Mouse (Mus musculus) spleen, adult 2 months (tissue): ENCODE measurements around the gene Apoa4. TPM values are rescaled to one million over a fixed set of nuclear protein-coding genes. Genes with fewer than 3 reads are reported as not detected.
A peak's percentile ranks its signal among the peaks of the same experiment; 100 is the strongest.

Experiments used
- DNase-seq, 2 experiments: peaks; one replicate each; pipeline versions ENCODE4 v3.0.0 to v3.0.0-alpha.2; 2012 to 2021; ENCODE audit warnings: low spot score in 2 of 2, low read depth in 1 of 2
- H3K27ac ChIP-seq: fragments of 200-500 bp; 2 replicates; pipeline ENCODE4 v1.5.1; 2012; ENCODE audit warnings: low read length, inconsistent platforms; ENCODE audit not compliant: insufficient read depth
- H3K27me3 ChIP-seq: fragments of 200-500 bp; 2 replicates; pipeline ENCODE4 v1.6.1; 2012; ENCODE audit warnings: mild to moderate bottlenecking, moderate library complexity, low read length, inconsistent platforms; ENCODE audit not compliant: control insufficient read depth, insufficient read depth
- H3K36me3 ChIP-seq: fragments of 200-500 bp; 2 replicates; pipeline ENCODE4 v1.6.1; 2012; ENCODE audit warnings: mild to moderate bottlenecking, low read length, inconsistent platforms; ENCODE audit not compliant: control insufficient read depth, insufficient read depth
- H3K4me1 ChIP-seq: fragments of 200-500 bp; 2 replicates; pipeline ENCODE4 v1.6.1; 2011; ENCODE audit warnings: inconsistent platforms; ENCODE audit not compliant: control insufficient read depth, insufficient read depth, insufficient read length
- H3K4me3 ChIP-seq: fragments of 200-500 bp; 2 replicates; pipeline ENCODE4 v1.5.1; 2011; ENCODE audit warnings: mild to moderate bottlenecking, inconsistent platforms; ENCODE audit not compliant: insufficient read depth, insufficient read length; ENCODE audit errors: extremely low read depth
- CTCF ChIP-seq: fragments of 200-500 bp; IDR thresholded peaks from 2 replicates; pipeline ENCODE4 v1.5.1; 2011; ENCODE audit warnings: mild to moderate bottlenecking, inconsistent platforms; ENCODE audit not compliant: insufficient read depth, insufficient read length, insufficient replicate concordance; ENCODE audit errors: extremely low read depth
- POLR2A ChIP-seq: fragments of 200-500 bp; IDR thresholded peaks from 2 replicates; pipeline ENCODE4 v1.6.1; 2011; ENCODE audit warnings: low read depth, low read length, inconsistent platforms
- WGBS: fragments of 180-500 bp; shearing (Covaris S2); methylation state at CpG from one replicate; pipeline ENCODE4 v1.1.7; 2018; 5-methylcytosine and 5-hydroxymethylcytosine counted together
- polyA plus RNA-seq: library from polyadenylated mRNA; depleted of rRNA; stranded (reverse); fragments of >200 nt; gene quantifications from 2 replicates; pipeline ENCODE4 v1.2.3, GENCODE M21; 2012

Gene Apoa4
- polyA plus RNA-seq, 1 experiment, result 0.33 TPM

- TF ChIP-seq POLR2A (no peak), CTCF (no peak)
- WGBS, result 81% methylated on average over 3 of the region's 3 CpGs
Observed at GRCm38 (mm10) chr9:46257546-46257945, 17.1 kb downstream of the Apoa4 start.

DNA sequence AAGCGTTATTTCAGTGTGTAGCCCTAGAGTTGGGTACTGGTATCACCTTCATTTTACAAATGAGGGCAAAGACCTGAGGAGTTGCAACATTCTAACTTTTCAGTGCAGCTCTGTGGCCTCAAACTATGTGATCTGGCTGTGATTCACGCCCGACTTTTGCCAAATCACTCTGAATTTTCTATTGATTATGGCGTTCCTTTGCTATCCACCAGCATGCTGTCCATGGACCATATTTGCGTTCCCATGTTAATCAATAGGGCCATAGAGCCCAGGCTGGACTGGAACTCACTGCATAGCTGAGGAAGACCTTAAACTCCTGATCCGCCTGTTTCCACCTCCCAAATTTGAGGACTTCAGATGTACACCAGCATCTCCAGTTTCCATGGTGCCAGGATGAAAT lies 18.6 kb downstream of the Apoa4 start:
- TF ChIP-seq POLR2A (no peak), CTCF (no peak)
- DNase-seq, result no peak
- no peaks in the 10 kb centered on the region for H3K36me3 ChIP-seq
- no peak overlapping the region for H3K4me3 ChIP-seq
- H3K27me3 ChIP-seq, result no peaks in the 10 kb centered on the region
- H3K27ac ChIP-seq, result no peak overlapping the region
- WGBS, result 90% methylated on average over 6 of the region's 6 CpGs
- no peaks in the 10 kb centered on the region for H3K4me1 ChIP-seq

More at GRCm38 (mm10) chr9:46257546-46257945, 17.1 kb downstream of the Apoa4 start:
- Histone ChIP-seq H3K27me3 (no peaks in the 10 kb centered on the region), H3K4me1 (no peaks in the 10 kb centered on the region), H3K4me3 (no peak overlapping the region), H3K36me3 (no peaks in the 10 kb centered on the region), H3K27ac (no peak overlapping the region)
- no peak for DNase-seq

GRCm38 (mm10) chr9:46261131-46261530 lies 20.6 kb downstream of the Apoa4 start:
- WGBS, result 89% methylated on average over 7 of the region's 7 CpGs
- TF ChIP-seq CTCF, result no peak
- DNase-seq, result no peak
- H3K27me3 ChIP-seq, result no peaks in the 10 kb centered on the region
- H3K27ac ChIP-seq, result no peak overlapping the region
- H3K36me3 ChIP-seq, result no peaks in the 10 kb centered on the region
- no peaks in the 10 kb centered on the region for H3K4me1 ChIP-seq
- H3K4me3 ChIP-seq, result no peak overlapping the region

GRCm38 (mm10) chr9:46268343-46268873 lies 27.9 kb downstream of the Apoa4 start, which contains the start of gene Apoa5:
Gene Apoa5 (plus strand): TSS chr9:46268633.
- no peak for TF ChIP-seq CTCF
- no peak for TF ChIP-seq POLR2A
- no peak within 1 kb of the TSS for H3K4me3 ChIP-seq
- 0 out of 2 replicates have a peak, but pooled peaks cover 1% of the 10 kb centered on the region for H3K27me3 ChIP-seq
- no peak for DNase-seq
- H3K27ac ChIP-seq, result no peak within 1 kb of the TSS
- no peaks in the 10 kb centered on the region for H3K36me3 ChIP-seq
- WGBS, result 67% methylated on average over 7 of the region's 7 CpGs
- H3K4me1 ChIP-seq, result no peaks in the 10 kb centered on the region

DNA sequence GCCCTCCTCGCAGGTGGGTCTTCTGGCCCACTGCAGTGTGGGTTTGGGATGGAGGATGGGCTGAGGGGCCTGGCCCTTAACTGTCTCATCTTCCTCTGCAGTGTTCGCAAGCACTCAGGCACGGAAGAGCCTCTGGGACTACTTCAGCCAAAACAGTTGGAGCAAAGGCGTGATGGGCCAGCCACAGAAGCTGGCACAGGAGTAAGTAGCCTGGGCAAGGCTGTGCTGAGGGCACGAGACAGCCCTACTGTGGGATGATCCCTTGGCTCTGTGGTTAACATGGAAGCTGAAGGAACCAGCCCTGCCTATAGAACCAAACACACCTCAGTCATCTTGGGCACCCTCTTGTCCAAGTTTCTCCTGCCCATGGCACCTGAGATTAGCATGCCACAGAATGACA lies 28.6 kb downstream of the Apoa4 start:
- Histone ChIP-seq H3K4me1 (peaks cover 6% of the 10 kb centered on the region; the same call in 1 of the 2 replicates), H3K27me3 (0 out of 2 replicates have a peak, but pooled peaks cover 1% of the 10 kb centered on the region), H3K4me3 (no peak overlapping the region), H3K27ac (no peak overlapping the region), H3K36me3 (no peaks in the 10 kb centered on the region)
- no peak for TF ChIP-seq POLR2A
- TF ChIP-seq CTCF, result no peak
- DNase-seq, result no peak
- 86% methylated on average over 5 of the region's 5 CpGs for WGBS

DNA sequence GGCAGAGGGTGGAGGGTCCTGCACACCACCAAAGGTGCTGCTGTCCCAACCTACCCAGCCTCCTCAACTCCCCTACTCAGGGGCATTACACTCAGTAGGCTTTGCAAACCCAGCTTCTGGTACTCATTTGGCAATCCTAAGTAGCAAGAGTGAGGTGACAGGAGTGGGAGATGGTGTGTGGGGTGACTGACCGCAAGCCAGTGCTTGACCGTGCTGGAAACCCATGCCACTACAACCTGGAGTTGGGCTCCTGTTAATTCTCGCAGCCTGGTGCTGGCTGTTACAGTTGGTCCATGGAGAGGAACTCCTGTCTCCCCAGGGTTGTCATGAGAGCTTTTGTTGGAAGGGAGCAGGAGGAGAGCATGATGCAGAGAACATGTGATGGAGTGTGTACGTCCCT lies 30.3 kb downstream of the Apoa4 start:
- Histone ChIP-seq H3K27me3 (0 out of 2 replicates have a peak, but pooled peaks cover 1% of the 10 kb centered on the region), H3K27ac (no peak overlapping the region), H3K4me1 (peaks cover 8% of the 10 kb centered on the region; the same call in 1 of the 2 replicates), H3K4me3 (no peak overlapping the region), H3K36me3 (peaks cover 6% of the 10 kb centered on the region; the same call in 1 of the 2 replicates)
- no peak for DNase-seq
- TF ChIP-seq CTCF (no peak), POLR2A (no peak)
- 98% methylated on average over 4 of the region's 4 CpGs for WGBS

DNA sequence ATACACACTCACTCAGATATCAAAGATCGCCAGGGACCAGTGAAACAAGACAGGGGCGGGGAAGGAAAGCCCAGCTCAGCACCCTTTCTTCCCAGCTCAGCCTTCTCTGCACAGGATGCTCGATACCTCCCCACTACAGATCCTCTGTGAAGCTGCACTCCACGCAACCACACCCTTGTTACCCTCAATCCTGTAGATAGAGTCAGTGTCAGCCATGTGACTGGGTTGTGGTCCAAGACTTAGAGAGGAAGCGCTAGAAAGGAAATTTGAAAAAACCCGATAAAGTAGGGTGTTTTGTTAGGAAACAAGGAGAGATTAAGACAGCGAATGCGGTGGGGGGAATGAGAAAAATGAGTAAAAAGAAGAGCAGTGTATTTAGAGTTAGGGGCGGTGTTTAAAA lies 31.6 kb downstream of the Apoa4 start:
- no peak for TF ChIP-seq POLR2A
- no peak for TF ChIP-seq CTCF
- peaks cover 8% of the 10 kb centered on the region; the same call in 1 of the 2 replicates for H3K4me1 ChIP-seq
- H3K27ac ChIP-seq, result no peak overlapping the region
- H3K27me3 ChIP-seq, result 0 out of 2 replicates have a peak, but pooled peaks cover 1% of the 10 kb centered on the region
- peak in 1 of 2 experiments; percentile 9 for DNase-seq
- no peak overlapping the region for H3K4me3 ChIP-seq
- 57% methylated on average over 9 of the region's 9 CpGs for WGBS
- H3K36me3 ChIP-seq, result peaks cover 13% of the 10 kb centered on the region; the same call in 1 of the 2 replicates
